In genomic region chr3:115763292-115763691, GRCm38 (mm10) we compare ENCODE assay signal across 9 mouse cellular contexts. TPM values are rescaled to one million over a fixed set of nuclear protein-coding genes. Genes with fewer than 3 reads are reported as not detected.
DNase-seq lines count a peak whose midpoint lies in the region; ATAC-seq lines count a peak whose summit lies in the region.
"Had no signal": no experiment of that assay in that cellular context is flagged by ENCODE, and none has a peak within 500 bp of the region (broad histone marks: within the 10 kb centered on the region; RNA-seq: fewer than 3 reads in every experiment).

No protein-coding gene starts in this region.

- H3K9ac ChIP-seq in heart, embryonic 14.5 days (ENCODE audit: low read length) = peak overlapping the region; percentile 40; the same call in 1 of the 2 replicates
- H3K9ac ChIP-seq in liver, embryonic 13.5 days = no peak overlapping the region
- H3K9ac ChIP-seq: hindbrain, embryonic 15.5 days had no signal

- H3K27me3 ChIP-seq in heart, embryonic 14.5 days (ENCODE audit: control insufficient read depth, insufficient read depth, low read length) = no peaks in the 10 kb centered on the region
- H3K27me3 ChIP-seq in liver, embryonic 13.5 days = no peaks in the 10 kb centered on the region
- H3K27me3 ChIP-seq: hindbrain, embryonic 15.5 days had no signal

- H3K36me3 ChIP-seq in heart, embryonic 14.5 days (ENCODE audit: control insufficient read depth, insufficient read depth, low read length) = no peaks in the 10 kb centered on the region
- no peaks in the 10 kb centered on the region for H3K36me3 ChIP-seq in liver, embryonic 13.5 days
- H3K36me3 ChIP-seq: hindbrain, embryonic 15.5 days had no signal

- H3K4me1 ChIP-seq in heart, embryonic 14.5 days (ENCODE audit: control insufficient read depth in 2 of 2, insufficient read depth in 2 of 2, low read length in 2 of 2) = peaks cover 16 to 35% of the 10 kb centered on the region in 2 experiments
- peaks cover 26% of the 10 kb centered on the region for H3K4me1 ChIP-seq in liver, embryonic 13.5 days (replicated peaks)
- H3K4me1 ChIP-seq: hindbrain, embryonic 15.5 days had no signal

- peak overlapping the region; percentile 43 to 71 for H3K27ac ChIP-seq in heart, embryonic 14.5 days (replicated peaks in 1 of 2; ENCODE audit: control insufficient read depth in 1 of 2, insufficient read depth in 1 of 2, low read depth in 2 of 2, low read length in 2 of 2)
- no peak overlapping the region for H3K27ac ChIP-seq in liver, embryonic 13.5 days
- H3K27ac ChIP-seq: hindbrain, embryonic 15.5 days had no signal

- ATAC-seq in heart, embryonic 14.5 days (ENCODE audit: insufficient number of reproducible peaks, insufficient read depth, low FRiP score, low read depth) = 0 out of 2 replicates have a peak, but pooled peaks have one; percentile 33
- ATAC-seq in liver, embryonic 13.5 days (ENCODE audit: low read depth) = peak; percentile 70

- WGBS in heart, embryonic 14.5 days = 23% methylated on average over 6 of the region's 6 CpGs
- 24% methylated on average over 6 of the region's 6 CpGs for WGBS in liver, embryonic 13.5 days (ENCODE audit: insufficient replicate concordance)

- H3K4me3 ChIP-seq in heart, embryonic 14.5 days (ENCODE audit: control insufficient read depth in 1 of 2, insufficient read depth in 1 of 2, low read depth in 1 of 2, low read length in 2 of 2) = no peak overlapping the region
- H3K4me3 ChIP-seq in liver, embryonic 13.5 days (replicated peaks) = no peak overlapping the region
- H3K4me3 ChIP-seq: hindbrain, embryonic 15.5 days had no signal

- peak; percentile 5 for DNase-seq in urinary bladder, postnatal 14 days (ENCODE audit: low spot score)
- DNase-seq in urinary bladder, postnatal 36 days (ENCODE audit: low spot score in 2 of 2) = no peak
- DNase-seq in liver, embryonic 13.5 days = no peak
- DNase-seq in spleen, postnatal 10 days (ENCODE audit: low spot score in 2 of 2) = no peak
- DNase-seq in frontal cortex, postnatal 36 days (ENCODE audit: low spot score in 2 of 2) = no peak
- DNase-seq in left cerebral cortex, adult 18-20 months (ENCODE audit: low spot score in 2 of 2) = no peak
- no peak for DNase-seq in cerebellum, postnatal 36 days

- H3K4me2 ChIP-seq in heart, embryonic 14.5 days (ENCODE audit: low read length) = no peak overlapping the region
- no peak overlapping the region for H3K4me2 ChIP-seq in liver, embryonic 13.5 days
- H3K4me2 ChIP-seq: hindbrain, embryonic 15.5 days had no signal

- H3K9me3 ChIP-seq in heart, embryonic 14.5 days (ENCODE audit: control insufficient read depth, low read length) = no peaks in the 10 kb centered on the region
- no peaks in the 10 kb centered on the region for H3K9me3 ChIP-seq in liver, embryonic 13.5 days (replicated peaks)
- H3K9me3 ChIP-seq: hindbrain, embryonic 15.5 days had no signal

RNA-seq across cellular contexts. Expression of gene S1pr1, which starts 48.4 kb away (rescaled TPM):
- 74.7 and 79.5 TPM in 2 replicates for polyA plus RNA-seq in heart, embryonic 14.5 days (2014; fragmentation: Nextera tagmentation; extraction: Ambion mirVana)
- polyA plus RNA-seq in liver, embryonic 13.5 days (2015; fragmentation: Nextera tagmentation; extraction: Ambion mirVana) = 7.5 and 10.7 TPM in 2 replicates
- total RNA-seq in left cerebral cortex, adult 18-20 months (2021) = 100 to 1,000 TPM; 101 to 114 TPM
